Mouse (Mus musculus) cerebellum, adult 11 months (tissue): ENCODE data around the gene Fxyd3.

ENCODE experiments used
- DNase-seq: peaks from one replicate; pipeline ENCODE4 v3.0.0; 2022

Gene Fxyd3

GRCm38 (mm10) chr7:31041662-31042315, 34.7 kb downstream of the Fxyd3 start:
- no peak for DNase-seq

- no peak for DNase-seq
These were observed 35.5 kb downstream of the Fxyd3 start for GRCm38 (mm10) chr7:31041023-31041407.

- DNase-seq, result no peak
These were observed 36.1 kb downstream of the Fxyd3 start for GRCm38 (mm10) chr7:31040281-31041022.

GRCm38 (mm10) chr7:31039011-31039410, 37.5 kb downstream of the Fxyd3 start:
- no peak for DNase-seq

- DNase-seq, result no peak
These were observed 38.8 kb downstream of the Fxyd3 start for GRCm38 (mm10) chr7:31037675-31038074.

- no peak for DNase-seq
These were observed 39.6 kb downstream of the Fxyd3 start for GRCm38 (mm10) chr7:31036917-31037316.

- no peak for DNase-seq
These were observed 41.2 kb downstream of the Fxyd3 start for GRCm38 (mm10) chr7:31035291-31035690.

GRCm38 (mm10) chr7:31034789-31035188, 41.7 kb downstream of the Fxyd3 start:
- no peak for DNase-seq

- DNase-seq, result no peak
These were observed 42.9 kb downstream of the Fxyd3 start for GRCm38 (mm10) chr7:31033409-31034165.

- no peak for DNase-seq
These were observed 44.8 kb downstream of the Fxyd3 start for GRCm38 (mm10) chr7:31031731-31032130.

- no peak for DNase-seq
These were observed 45.8 kb downstream of the Fxyd3 start for GRCm38 (mm10) chr7:31030717-31031116.

GRCm38 (mm10) chr7:31028609-31029008, 47.9 kb downstream of the Fxyd3 start:
- no peak for DNase-seq
